Mouse (Mus musculus) stomach, postnatal 0 days (tissue): ENCODE measurements around the gene A830031A19Rik. TPM values are rescaled to one million over a fixed set of nuclear protein-coding genes. Genes with fewer than 3 reads are reported as not detected.

Experiments used
- ATAC-seq: fragments of 200-750 bp; cut with Nextera tagmentation; 2 replicates; pipeline ENCODE4 v1.8.0; 2017; ENCODE audit not compliant: low FRiP score, low TSS enrichment
- DNase-seq: peaks from one replicate; pipeline ENCODE4 v3.0.0-alpha.2; 2016; ENCODE audit warnings: low spot score
- H3K27ac ChIP-seq: fragments of 300-500 bp; sonication (generic); replicated peaks from 2 replicates; pipeline ENCODE4 v1.5.1; 2014; ENCODE audit warnings: mild to moderate bottlenecking, control low read depth
- H3K27me3 ChIP-seq: fragments of 300-500 bp; sonication (generic); 2 replicates; pipeline ENCODE4 v1.6.1; 2014; ENCODE audit warnings: low read length; ENCODE audit not compliant: control insufficient read depth, insufficient read depth
- H3K36me3 ChIP-seq: fragments of 300-500 bp; sonication (generic); 2 replicates; pipeline ENCODE4 v1.6.1; 2014; ENCODE audit warnings: low read length, mixed read lengths; ENCODE audit not compliant: control insufficient read depth, insufficient read depth
- H3K4me1 ChIP-seq: fragments of 300-500 bp; sonication (generic); replicated peaks from 2 replicates; pipeline ENCODE4 v1.6.1; 2014; ENCODE audit warnings: antibody characterized with exemption; ENCODE audit not compliant: control insufficient read depth, insufficient read depth
- H3K4me2 ChIP-seq: fragments of 300-500 bp; sonication (generic); replicated peaks from 2 replicates; pipeline ENCODE4 v1.6.1; 2014; ENCODE audit warnings: low read depth, mild to moderate bottlenecking, control low read depth, moderate library complexity
- H3K4me3 ChIP-seq: fragments of 300-500 bp; sonication (generic); 2 replicates; pipeline ENCODE4 v1.5.1; 2014; ENCODE audit warnings: low read depth, low read length, control low read depth
- H3K9ac ChIP-seq: fragments of 300-500 bp; sonication (generic); 2 replicates; pipeline ENCODE4 v1.6.1; 2014; ENCODE audit warnings: mild to moderate bottlenecking, low read length, control low read depth, mixed read lengths
- H3K9me3 ChIP-seq: fragments of 300-500 bp; sonication (generic); 2 replicates; pipeline ENCODE4 v1.6.1; 2016; ENCODE audit warnings: low read length; ENCODE audit not compliant: control insufficient read depth
- CTCF ChIP-seq: IDR thresholded peaks from 2 replicates; pipeline ENCODE4 v1.5.1; 2016; ENCODE audit warnings: antibody characterized with exemption, low read depth, mild to moderate bottlenecking, moderate library complexity
- EP300 ChIP-seq: optimal IDR thresholded peaks from 2 replicates; pipeline ENCODE3; 2016; ENCODE audit warnings: antibody characterized with exemption
- WGBS: fragments of 180-500 bp; shearing (Covaris S2); extraction: QIAGEN DNeasy Blood & Tissue Kit; methylation state at CpG from one replicate; pipeline ENCODE4 v1.1.7; 2014; 5-methylcytosine and 5-hydroxymethylcytosine counted together
- polyA plus RNA-seq: library from polyadenylated mRNA; unstranded; fragments of >200 nt; fragmentation: Nextera tagmentation; extraction: Ambion mirVana; gene quantifications from 2 replicates; pipeline ENCODE4 v1.2.1, GENCODE M21; 2015

Gene A830031A19Rik
- polyA plus RNA-seq, 1 experiment from 2014 or later, result not detected

- no peaks in the 10 kb centered on the region for H3K4me1 ChIP-seq
- H3K4me3 ChIP-seq, result peak overlapping the region; percentile 69
- H3K27ac ChIP-seq, result peak overlapping the region; percentile 92
- DNase-seq (peak; percentile 81), ATAC-seq (peak; percentile 48)
- under 1% methylated on average over 34 of the region's 35 CpGs for WGBS
- peak; percentile 71 for TF ChIP-seq CTCF
- no peak for TF ChIP-seq EP300
- peak overlapping the region; percentile 74 for H3K9ac ChIP-seq
- peak overlapping the region; percentile 100 for H3K4me2 ChIP-seq
- H3K36me3 ChIP-seq, result no peaks in the 10 kb centered on the region
- H3K9me3 ChIP-seq, result no peaks in the 10 kb centered on the region
- H3K27me3 ChIP-seq, result no peaks in the 10 kb centered on the region
Observed at GRCm38 (mm10) chr11:24081016-24081686, 6.3 kb upstream of the A830031A19Rik start.

- ATAC-seq, result peak; percentile 8
- Histone ChIP-seq H3K27ac (peak overlapping the region; percentile 92), H3K4me1 (no peaks in the 10 kb centered on the region), H3K36me3 (no peaks in the 10 kb centered on the region), H3K4me2 (peak overlapping the region; percentile 100), H3K4me3 (peak overlapping the region; percentile 69), H3K27me3 (no peaks in the 10 kb centered on the region), H3K9ac (peak overlapping the region; percentile 74), H3K9me3 (no peaks in the 10 kb centered on the region)
- TF ChIP-seq EP300, result no peak
- TF ChIP-seq CTCF, result no peak
- WGBS, result under 1% methylated on average over 22 of the region's 30 CpGs
- DNase-seq, result peak; percentile 63
Observed at GRCm38 (mm10) chr11:24080541-24080940, 5.7 kb upstream of the A830031A19Rik start.

- peak overlapping the region; percentile 74 for H3K9ac ChIP-seq
- H3K27me3 ChIP-seq, result no peaks in the 10 kb centered on the region
- peak overlapping the region; percentile 92 for H3K27ac ChIP-seq
- H3K4me3 ChIP-seq, result peak overlapping the region; percentile 69
- WGBS, result 1% methylated on average over 43 of the region's 43 CpGs
- H3K4me2 ChIP-seq, result peak overlapping the region; percentile 100
- H3K4me1 ChIP-seq, result no peaks in the 10 kb centered on the region
- H3K36me3 ChIP-seq, result no peaks in the 10 kb centered on the region
- ATAC-seq (no peak), DNase-seq (peak; percentile 68)
- no peaks in the 10 kb centered on the region for H3K9me3 ChIP-seq
- TF ChIP-seq EP300 (no peak), CTCF (no peak)
Observed at GRCm38 (mm10) chr11:24079392-24080391, 4.8 kb upstream of the A830031A19Rik start.

- peak overlapping the region; percentile 92 for H3K27ac ChIP-seq
Observed at GRCm38 (mm10) chr11:24078706-24079316, 4.0 kb upstream of the A830031A19Rik start.

GRCm38 (mm10) chr11:24077795-24078705 lies 3.2 kb upstream of the A830031A19Rik start, which contains the start of gene Bcl11a:
TSS of gene Bcl11a (plus strand) at chr11:24078056.
- Histone ChIP-seq H3K27me3 (no peaks in the 10 kb centered on the region), H3K9me3 (no peaks in the 10 kb centered on the region), H3K36me3 (no peaks in the 10 kb centered on the region), H3K9ac (peak within 1 kb of the TSS; percentile 76), H3K4me1 (no peaks in the 10 kb centered on the region), H3K4me2 (peak within 1 kb of the TSS; percentile 100), H3K4me3 (peak within 1 kb of the TSS; percentile 69), H3K27ac (peak within 1 kb of the TSS; percentile 92)
- under 1% methylated on average over 38 of the region's 51 CpGs for WGBS
- peak; percentile 75 for ATAC-seq
- DNase-seq, result peak; percentile 83
- TF ChIP-seq CTCF, result no peak
- TF ChIP-seq EP300, result no peak

More at GRCm38 (mm10) chr11:24078706-24079316, 4.0 kb upstream of the A830031A19Rik start:
- Histone ChIP-seq H3K4me1 (no peaks in the 10 kb centered on the region), H3K9ac (peak overlapping the region; percentile 76), H3K27me3 (no peaks in the 10 kb centered on the region), H3K4me2 (peak overlapping the region; percentile 100), H3K9me3 (no peaks in the 10 kb centered on the region), H3K36me3 (no peaks in the 10 kb centered on the region), H3K4me3 (peak overlapping the region; percentile 69)
- TF ChIP-seq EP300 (no peak), CTCF (no peak)
- ATAC-seq (no peak), DNase-seq (peak; percentile 75)
- WGBS, result under 1% methylated on average over 38 of the region's 38 CpGs
